Mouse (Mus musculus) heart, postnatal 0 days (tissue): ENCODE measurements around the gene Ncam1. TPM values are rescaled to one million over a fixed set of nuclear protein-coding genes. Genes with fewer than 3 reads are reported as not detected.
A peak's percentile ranks its signal among the peaks of the same experiment; 100 is the strongest.

Source experiments
- ATAC-seq: fragments of 200-750 bp; cut with Nextera tagmentation; 2 replicates; pipeline ENCODE4 v1.8.0; 2017; ENCODE audit warnings: low read depth, moderate number of reproducible peaks, moderate library complexity; ENCODE audit not compliant: insufficient read depth
- DNase-seq: peaks from one replicate; pipeline ENCODE4 v3.0.0-alpha.2; 2016; ENCODE audit warnings: low spot score
- H3K27ac ChIP-seq: fragments of 300-500 bp; sonication (generic); 2 replicates; pipeline ENCODE4 v1.5.1; 2014; ENCODE audit warnings: low read depth, mild to moderate bottlenecking
- H3K27me3 ChIP-seq: fragments of 300-500 bp; sonication (generic); 2 replicates; pipeline ENCODE4 v1.6.1; 2014; ENCODE audit warnings: low read length, mixed read lengths; ENCODE audit not compliant: control insufficient read depth, insufficient read depth
- H3K36me3 ChIP-seq: fragments of 300-500 bp; sonication (generic); replicated peaks from 2 replicates; pipeline ENCODE4 v1.6.1; 2014; ENCODE audit warnings: low read length, mixed read lengths; ENCODE audit not compliant: control insufficient read depth, insufficient read depth
- H3K4me1 ChIP-seq: fragments of 300-500 bp; sonication (generic); 2 replicates; pipeline ENCODE4 v1.6.1; 2014; ENCODE audit warnings: antibody characterized with exemption; ENCODE audit not compliant: control insufficient read depth, insufficient read depth
- H3K4me2 ChIP-seq: fragments of 300-500 bp; sonication (generic); 2 replicates; pipeline ENCODE4 v1.6.1; 2014; ENCODE audit warnings: low read depth, mild to moderate bottlenecking, low read length, moderate library complexity
- H3K4me3 ChIP-seq: fragments of 300-500 bp; sonication (generic); 2 replicates; pipeline ENCODE4 v1.5.1; 2014; ENCODE audit warnings: low read depth, low read length
- H3K9ac ChIP-seq: fragments of 300-500 bp; sonication (generic); replicated peaks from 2 replicates; pipeline ENCODE4 v1.6.1; 2014; ENCODE audit warnings: low read depth, low read length, mixed read lengths
- H3K9me3 ChIP-seq: fragments of 300-500 bp; sonication (generic); replicated peaks from 2 replicates; pipeline ENCODE4 v1.6.1; 2016; ENCODE audit warnings: low read length; ENCODE audit not compliant: control insufficient read depth
- CTCF ChIP-seq: IDR thresholded peaks from 2 replicates; pipeline ENCODE4 v1.5.1; 2016; ENCODE audit warnings: antibody characterized with exemption, control low read depth, low read depth
- EP300 ChIP-seq: IDR thresholded peaks from 2 replicates; pipeline ENCODE4 v1.6.1; 2016; ENCODE audit warnings: antibody characterized with exemption, low read depth
- whole genome bisulfite sequencing: fragments of 180-500 bp; shearing (Covaris S2); extraction: QIAGEN DNeasy Blood & Tissue Kit; methylation state at CpG from one replicate; pipeline ENCODE4 v1.1.7; 2014; 5-methylcytosine and 5-hydroxymethylcytosine counted together
- polyA plus RNA-seq: library from polyadenylated mRNA; unstranded; fragments of >200 nt; fragmentation: Nextera tagmentation; extraction: Ambion mirVana; gene quantifications from 2 replicates; pipeline ENCODE4 v1.2.1, GENCODE M21; 2015
- total RNA-seq: library from RNA; depleted of rRNA; stranded (reverse); fragments of >200 nt; gene quantifications from 2 replicates; pipeline ENCODE4 v1.2.3, GENCODE M21; 2014; ENCODE audit warnings: low replicate concordance

Gene Ncam1
- total and polyA plus RNA-seq, 2 experiments from 2014 or later, result 91.4 to 154 TPM

DNA sequence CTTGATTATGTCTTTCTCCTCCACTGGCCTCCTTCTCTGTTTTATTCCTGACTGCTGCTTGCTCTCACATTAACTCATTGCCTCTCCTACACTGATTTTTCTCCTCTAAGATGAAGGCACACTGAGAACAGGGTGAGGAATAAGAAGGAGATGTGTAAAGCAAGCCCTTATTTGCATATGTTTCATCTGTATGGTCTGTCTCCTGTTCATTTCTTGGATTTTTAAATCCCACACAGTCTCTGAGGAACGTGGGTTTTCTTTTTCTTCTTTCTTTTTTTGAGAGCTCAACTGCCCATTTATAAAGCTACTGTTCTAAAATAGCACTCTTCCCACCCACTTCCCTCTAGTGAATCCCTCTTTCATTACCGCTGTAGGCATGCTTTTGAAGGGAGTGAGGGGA, 206.7 kb downstream of the Ncam1 start:
- TF ChIP-seq EP300, result no peak
- H3K9me3 ChIP-seq, result no peaks in the 10 kb centered on the region
- H3K4me3 ChIP-seq, result no peak overlapping the region
- H3K27ac ChIP-seq, result no peak overlapping the region
- no peaks in the 10 kb centered on the region for H3K27me3 ChIP-seq
- no peak overlapping the region for H3K9ac ChIP-seq
- peaks cover 31% of the 10 kb centered on the region for H3K4me1 ChIP-seq
- WGBS, result 46% methylated on average over 2 of the region's 2 CpGs
- no peak for ATAC-seq
- H3K36me3 ChIP-seq, result no peaks in the 10 kb centered on the region
- no peak for DNase-seq
- H3K4me2 ChIP-seq, result no peak overlapping the region

DNA sequence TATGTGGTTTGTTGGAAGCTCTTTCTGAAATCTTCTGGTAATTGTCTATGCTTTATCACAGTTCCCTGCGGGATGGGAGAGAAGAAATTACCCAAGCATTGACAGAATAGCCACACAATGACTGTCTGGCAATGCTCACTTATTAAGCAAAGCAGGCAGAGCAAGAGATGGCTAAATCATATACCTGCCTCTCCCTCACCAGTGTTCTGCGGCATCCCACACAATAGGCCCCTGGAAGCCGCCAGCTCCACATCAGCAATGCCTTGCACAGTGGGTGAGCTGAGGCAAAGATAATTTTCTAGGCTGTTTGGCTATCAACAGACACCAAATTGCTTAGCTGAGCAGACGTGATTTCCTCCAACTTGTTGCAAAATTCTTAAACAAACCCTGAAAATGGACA, 208.5 kb downstream of the Ncam1 start:
- TF ChIP-seq CTCF (no peak), EP300 (no peak)
- no peak overlapping the region for H3K9ac ChIP-seq
- 75% methylated on average over 4 of the region's 4 CpGs for WGBS
- H3K4me1 ChIP-seq, result peaks cover 20% of the 10 kb centered on the region
- H3K27me3 ChIP-seq, result no peaks in the 10 kb centered on the region
- H3K4me3 ChIP-seq, result no peak overlapping the region
- no peaks in the 10 kb centered on the region for H3K9me3 ChIP-seq
- no peak overlapping the region for H3K27ac ChIP-seq
- ATAC-seq (no peak), DNase-seq (no peak)
- H3K36me3 ChIP-seq, result no peaks in the 10 kb centered on the region
- no peak overlapping the region for H3K4me2 ChIP-seq

DNA sequence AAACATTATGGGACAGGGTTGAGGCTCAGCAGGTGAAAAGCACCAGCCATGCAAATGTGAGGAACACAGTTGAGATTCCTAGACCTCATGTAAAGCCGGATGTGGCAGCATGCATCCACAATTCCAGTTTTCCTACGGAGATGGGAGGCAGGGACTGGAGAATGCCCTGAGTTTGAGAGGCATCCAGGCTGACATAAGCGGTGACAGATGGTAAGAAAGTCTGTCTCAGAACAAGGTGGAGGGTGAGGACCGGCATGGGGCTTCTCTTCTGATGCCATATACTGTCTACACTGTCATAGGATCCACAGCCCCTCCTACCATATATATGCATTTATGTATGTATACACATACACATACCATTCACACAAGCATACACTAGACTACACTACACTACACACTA, 221.6 kb downstream of the Ncam1 start:
- no peak for DNase-seq
- Histone ChIP-seq H3K27ac (no peak overlapping the region), H3K36me3 (no peaks in the 10 kb centered on the region), H3K4me2 (no peak overlapping the region), H3K27me3 (no peaks in the 10 kb centered on the region), H3K9ac (no peak overlapping the region), H3K9me3 (no peaks in the 10 kb centered on the region), H3K4me1 (peaks cover 11% of the 10 kb centered on the region; the same call in 1 of the 2 replicates), H3K4me3 (no peak overlapping the region)
- no peak for ATAC-seq
- TF ChIP-seq EP300 (no peak), CTCF (no peak)
- 94% methylated on average over 4 of the region's 4 CpGs for WGBS

DNA sequence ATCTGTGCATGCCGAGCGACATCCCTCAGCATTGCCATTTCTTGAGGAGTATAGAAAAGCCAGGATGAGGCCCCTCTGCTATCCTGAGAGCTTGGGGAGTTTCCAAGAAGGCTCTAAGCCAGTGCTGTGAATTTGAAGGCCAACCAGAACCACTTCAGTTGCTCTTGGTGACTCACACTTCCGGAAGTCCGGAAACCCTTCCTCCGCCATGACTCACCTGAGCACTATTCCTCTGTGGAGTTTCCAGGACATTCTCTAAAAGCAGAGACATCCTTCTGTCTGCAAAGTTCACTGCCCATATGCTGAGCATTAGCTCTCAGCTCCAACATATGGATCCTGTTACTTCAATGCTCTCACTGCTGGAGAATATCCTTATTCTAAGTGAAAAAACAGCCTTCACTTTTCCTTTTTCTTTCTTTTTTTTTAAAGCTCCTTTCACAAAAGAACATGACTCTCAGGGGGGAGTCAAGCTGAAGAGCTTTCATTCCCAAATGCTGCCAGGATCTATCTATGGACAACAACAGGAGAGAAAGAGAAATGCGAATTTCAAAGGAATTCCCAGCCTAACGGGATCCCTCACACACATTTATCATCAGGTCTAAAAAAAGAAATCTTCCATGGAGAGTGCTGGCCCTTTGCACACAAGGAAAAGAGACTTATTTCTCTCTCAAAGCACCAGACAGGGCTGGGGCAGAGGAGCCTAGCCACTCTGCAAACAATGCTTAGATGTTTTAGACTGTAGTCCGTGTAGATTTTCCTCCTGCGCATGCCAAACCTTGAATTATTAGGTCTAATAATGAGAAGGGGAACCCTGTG, 226.8 kb downstream of the Ncam1 start:
- Histone ChIP-seq H3K9me3 (no peaks in the 10 kb centered on the region), H3K36me3 (peaks cover 25% of the 10 kb centered on the region), H3K9ac (no peak overlapping the region), H3K4me1 (peaks cover 33% of the 10 kb centered on the region), H3K4me2 (0 out of 2 replicates have a peak overlapping the region, but pooled peaks have one; percentile 0), H3K4me3 (no peak overlapping the region), H3K27me3 (no peaks in the 10 kb centered on the region), H3K27ac (peak overlapping the region; percentile 30)
- WGBS, result 34% methylated on average over 9 of the region's 9 CpGs
- no peak for TF ChIP-seq CTCF
- no peak for TF ChIP-seq EP300
- DNase-seq (peak; percentile 50), ATAC-seq (peak; percentile 73)

DNA sequence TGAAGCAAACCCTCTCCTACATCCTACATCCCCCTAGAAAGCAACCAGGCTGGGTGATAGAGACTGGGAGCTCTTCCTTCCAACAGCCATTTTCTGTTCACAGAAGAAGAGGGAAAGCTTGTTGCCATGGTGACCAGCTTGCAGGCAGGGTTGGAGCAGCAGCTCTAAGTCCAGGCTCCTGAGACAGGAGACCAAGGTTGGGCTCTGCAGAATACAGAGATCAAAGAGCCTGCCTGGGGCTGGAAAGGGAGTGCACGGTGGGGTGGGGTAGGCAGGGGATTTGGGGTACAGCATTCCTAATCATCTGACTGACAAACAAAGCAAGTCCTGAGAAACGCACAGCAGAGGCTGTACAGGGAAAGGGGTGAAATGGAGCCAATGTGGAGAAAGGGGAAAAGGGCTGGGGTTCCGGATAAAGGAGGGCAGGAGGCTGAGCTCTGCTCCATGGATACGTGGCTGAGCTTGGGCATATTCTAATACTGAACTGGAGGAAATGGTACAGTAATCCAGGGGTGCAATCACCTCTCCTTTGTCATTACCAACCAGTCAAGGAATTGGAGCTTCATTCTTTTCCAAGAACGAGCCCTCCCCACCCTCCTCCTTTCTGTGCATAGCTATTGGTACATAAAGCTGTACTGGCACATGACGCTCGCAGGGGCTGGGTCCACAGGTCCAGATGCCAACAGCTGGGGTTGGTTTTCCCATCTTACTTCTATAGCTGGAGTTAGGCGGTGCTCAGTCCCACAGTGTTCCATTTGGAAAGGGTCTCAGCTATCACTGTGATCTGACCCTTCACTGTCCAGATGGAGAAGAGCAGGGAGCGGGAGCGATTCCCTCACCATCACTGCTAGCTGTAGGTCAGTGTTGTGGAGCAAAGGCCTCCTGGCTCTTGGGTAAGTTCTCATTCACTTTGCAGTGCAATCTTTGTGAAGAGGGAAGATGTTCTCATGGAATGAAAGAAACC, 227.7 kb downstream of the Ncam1 start:
- Histone ChIP-seq H3K27ac (peak overlapping the region; percentile 30), H3K9me3 (no peaks in the 10 kb centered on the region), H3K4me3 (no peak overlapping the region), H3K4me1 (peaks cover 37% of the 10 kb centered on the region), H3K27me3 (no peaks in the 10 kb centered on the region), H3K9ac (no peak overlapping the region), H3K4me2 (no peak overlapping the region), H3K36me3 (peaks cover 32% of the 10 kb centered on the region)
- DNase-seq (peak; percentile 37), ATAC-seq (0 out of 2 replicates have a peak, but pooled peaks have one; percentile 29)
- WGBS, result 63% methylated on average over 10 of the region's 10 CpGs
- TF ChIP-seq CTCF (no peak), EP300 (no peak)
